Mouse (Mus musculus) megakaryocyte, embryonic 14.5 days (primary cell): ENCODE measurements around the gene Abat. TPM values are rescaled to one million over a fixed set of nuclear protein-coding genes. Genes with fewer than 3 reads are reported as not detected.

Experiments used
- H3K27me3 ChIP-seq: replicated peaks from 2 replicates; pipeline ENCODE3; 2012; ENCODE audit warnings: inconsistent platforms
- H3K36me3 ChIP-seq: replicated peaks from 2 replicates; pipeline ENCODE3; 2012; ENCODE audit warnings: low read length, inconsistent platforms, mixed read lengths
- H3K4me1 ChIP-seq: 2 replicates; pipeline ENCODE4 v1.6.1; 2012; ENCODE audit warnings: inconsistent platforms
- H3K4me3 ChIP-seq: replicated peaks from 2 replicates; pipeline ENCODE3; 2012; ENCODE audit warnings: moderate library complexity, mild to moderate bottlenecking, inconsistent platforms
- H3K9me3 ChIP-seq: 2 replicates; pipeline ENCODE4 v1.6.1; 2012; ENCODE audit warnings: inconsistent platforms
- FLI1 ChIP-seq: IDR thresholded peaks from 2 replicates; pipeline ENCODE4 v1.6.1; 2012; ENCODE audit warnings: low read length, inconsistent platforms, mixed read lengths
- GATA1 ChIP-seq: IDR thresholded peaks from 3 replicates; pipeline ENCODE4 v1.6.1; 2012; ENCODE audit warnings: mixed read lengths, low read length, inconsistent platforms, borderline replicate concordance
- polyA plus RNA-seq: library from polyadenylated mRNA; stranded (reverse); fragments of >175 nt; gene quantifications from 2 replicates; pipeline ENCODE4 v1.2.3, GENCODE M21; 2012; ENCODE audit warnings: low replicate concordance; ENCODE audit not compliant: insufficient read depth

Gene Abat
- polyA plus RNA-seq, 1 experiment: 0.07 TPM

DNA sequence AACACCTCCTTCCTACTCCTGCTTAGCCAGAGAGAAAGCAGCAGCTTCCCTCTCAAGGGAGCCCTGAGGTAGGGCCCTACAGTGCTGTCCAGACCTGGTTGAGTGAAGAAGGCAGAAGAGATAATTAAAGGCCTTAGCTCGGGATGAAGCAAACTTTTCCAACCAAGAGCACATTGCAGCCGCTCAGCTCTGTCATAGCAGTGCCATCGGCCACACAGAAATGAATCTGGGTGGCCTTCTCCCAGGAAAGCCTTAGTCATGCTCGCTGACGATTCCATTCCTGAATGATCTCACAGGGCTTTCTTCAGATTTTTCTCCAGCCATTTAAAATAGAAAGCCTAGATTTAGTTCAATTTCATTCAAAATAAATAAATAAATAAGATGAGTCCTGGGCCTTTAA, 3.3 kb upstream of the Abat start:
- no peak overlapping the region for H3K4me3 ChIP-seq
- H3K27me3 ChIP-seq: peaks cover 37% of the 10 kb centered on the region
- TF ChIP-seq GATA1: no peak
- no peak for TF ChIP-seq FLI1
- peaks cover 11% of the 10 kb centered on the region for H3K9me3 ChIP-seq
- H3K36me3 ChIP-seq: no peaks in the 10 kb centered on the region
- peaks cover 7% of the 10 kb centered on the region for H3K4me1 ChIP-seq

GRCm38 (mm10) chr16:8512830-8513229, 399 bp upstream of the Abat start:
- Histone ChIP-seq H3K9me3 (peaks cover 4% of the 10 kb centered on the region; the same call in 1 of the 2 replicates), H3K27me3 (peaks cover 49% of the 10 kb centered on the region), H3K4me3 (no peak overlapping the region), H3K36me3 (no peaks in the 10 kb centered on the region), H3K4me1 (peaks cover 7% of the 10 kb centered on the region)
- TF ChIP-seq FLI1: no peak
- TF ChIP-seq GATA1: no peak

- Histone ChIP-seq H3K36me3 (no peaks in the 10 kb centered on the region), H3K4me3 (no peak overlapping the region), H3K9me3 (peaks cover 4% of the 10 kb centered on the region; the same call in 1 of the 2 replicates), H3K27me3 (peaks cover 49% of the 10 kb centered on the region), H3K4me1 (peaks cover 7% of the 10 kb centered on the region)
- TF ChIP-seq GATA1 (no peak), FLI1 (no peak)
Observed at GRCm38 (mm10) chr16:8514180-8514579, 951 bp downstream of the Abat start.

- no peaks in the 10 kb centered on the region for H3K9me3 ChIP-seq
- H3K27me3 ChIP-seq: peaks cover 42% of the 10 kb centered on the region
- H3K4me1 ChIP-seq: peaks cover 5% of the 10 kb centered on the region; the same call in 1 of the 2 replicates
- no peak overlapping the region for H3K4me3 ChIP-seq
- no peaks in the 10 kb centered on the region for H3K36me3 ChIP-seq
- TF ChIP-seq GATA1 (no peak), FLI1 (no peak)
Observed at GRCm38 (mm10) chr16:8520525-8520924, 7.3 kb downstream of the Abat start.

GRCm38 (mm10) chr16:8521322-8521721, 8.1 kb downstream of the Abat start:
- TF ChIP-seq FLI1 (no peak), GATA1 (no peak)

GRCm38 (mm10) chr16:8523480-8524144, 10.4 kb downstream of the Abat start:
- Histone ChIP-seq H3K36me3 (no peaks in the 10 kb centered on the region), H3K4me3 (no peak overlapping the region), H3K27me3 (peaks cover 42% of the 10 kb centered on the region), H3K4me1 (peaks cover 5% of the 10 kb centered on the region; the same call in 1 of the 2 replicates), H3K9me3 (no peaks in the 10 kb centered on the region)
- TF ChIP-seq FLI1: no peak
- no peak for TF ChIP-seq GATA1

More at GRCm38 (mm10) chr16:8521322-8521721, 8.1 kb downstream of the Abat start:
- H3K9me3 ChIP-seq: no peaks in the 10 kb centered on the region
- no peak overlapping the region for H3K4me3 ChIP-seq
- H3K4me1 ChIP-seq: peaks cover 5% of the 10 kb centered on the region; the same call in 1 of the 2 replicates
- peaks cover 39% of the 10 kb centered on the region for H3K27me3 ChIP-seq
- no peaks in the 10 kb centered on the region for H3K36me3 ChIP-seq

DNA sequence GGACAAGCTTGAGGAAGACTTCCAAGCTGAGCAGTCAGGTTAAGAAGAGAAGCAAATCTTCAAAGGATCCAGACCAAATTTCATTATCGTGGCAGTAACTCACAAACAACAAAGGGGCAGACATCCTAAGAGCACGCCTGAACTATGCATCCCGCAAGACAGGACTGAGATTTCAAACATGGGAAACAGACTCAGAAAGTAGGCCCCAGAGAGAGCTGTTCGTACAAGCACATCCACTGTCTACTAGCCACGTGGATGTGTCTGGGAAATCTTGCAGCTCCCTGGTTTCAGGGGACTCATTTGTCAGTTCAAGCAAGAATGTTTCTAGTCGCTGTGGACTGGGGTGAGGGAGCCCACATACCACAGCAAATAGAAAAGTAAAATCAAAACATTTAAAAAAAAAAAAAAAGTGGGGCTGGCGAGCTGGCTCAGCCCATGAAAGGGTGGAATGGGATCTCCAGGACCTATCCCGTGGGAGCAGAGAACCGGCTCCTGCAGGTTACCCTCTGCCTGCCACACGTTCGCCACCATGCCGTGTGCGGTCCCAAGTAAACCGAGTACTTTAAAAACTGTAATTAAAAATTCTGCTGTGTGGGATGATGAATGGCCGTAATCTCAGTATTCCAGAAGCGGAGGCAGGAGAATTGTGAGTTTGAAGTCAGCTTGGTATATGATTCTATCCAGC, 11.1 kb downstream of the Abat start:
- no peaks in the 10 kb centered on the region for H3K36me3 ChIP-seq
- no peak for TF ChIP-seq GATA1
- no peak for TF ChIP-seq FLI1
- H3K4me1 ChIP-seq: peaks cover 5% of the 10 kb centered on the region; the same call in 1 of the 2 replicates
- H3K4me3 ChIP-seq: no peak overlapping the region
- H3K27me3 ChIP-seq: peaks cover 42% of the 10 kb centered on the region
- no peaks in the 10 kb centered on the region for H3K9me3 ChIP-seq

GRCm38 (mm10) chr16:8525293-8525692, 12.1 kb downstream of the Abat start:
- H3K9me3 ChIP-seq: no peaks in the 10 kb centered on the region
- peaks cover 38% of the 10 kb centered on the region for H3K27me3 ChIP-seq
- H3K4me1 ChIP-seq: peaks cover 5% of the 10 kb centered on the region; the same call in 1 of the 2 replicates
- H3K4me3 ChIP-seq: no peak overlapping the region
- TF ChIP-seq GATA1 (no peak), FLI1 (no peak)
- no peaks in the 10 kb centered on the region for H3K36me3 ChIP-seq

- Histone ChIP-seq H3K4me1 (peaks cover 5% of the 10 kb centered on the region; the same call in 1 of the 2 replicates), H3K4me3 (no peak overlapping the region), H3K27me3 (peaks cover 39% of the 10 kb centered on the region), H3K36me3 (no peaks in the 10 kb centered on the region), H3K9me3 (no peaks in the 10 kb centered on the region)
- TF ChIP-seq GATA1 (no peak), FLI1 (no peak)
Observed at GRCm38 (mm10) chr16:8525877-8526276, 12.6 kb downstream of the Abat start.

DNA sequence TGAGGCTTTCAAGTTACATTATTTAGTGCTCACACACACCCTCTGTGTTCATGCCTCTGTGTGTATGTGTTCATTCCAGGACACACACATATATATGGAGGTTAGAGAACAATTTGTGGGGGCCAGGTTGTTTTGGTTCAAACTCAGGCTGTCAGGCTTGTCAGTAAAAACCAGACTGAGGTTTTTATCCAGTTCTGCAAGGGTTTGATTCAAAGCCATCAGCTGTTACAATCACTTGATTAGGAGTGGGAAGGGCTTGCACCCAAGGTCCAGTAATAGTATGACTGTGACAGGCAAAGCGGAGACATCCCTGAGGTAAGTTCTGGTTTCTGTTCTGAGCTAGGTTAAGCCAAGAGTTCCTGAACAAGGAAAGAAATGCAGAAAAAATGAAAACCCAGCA, 16.2 kb downstream of the Abat start:
- no peaks in the 10 kb centered on the region for H3K4me1 ChIP-seq
- H3K27me3 ChIP-seq: peaks cover 18% of the 10 kb centered on the region
- no peaks in the 10 kb centered on the region for H3K36me3 ChIP-seq
- no peak for TF ChIP-seq FLI1
- TF ChIP-seq GATA1: no peak
- no peak overlapping the region for H3K4me3 ChIP-seq
- peaks cover 5% of the 10 kb centered on the region; the same call in 1 of the 2 replicates for H3K9me3 ChIP-seq
